Mouse (Mus musculus) heart, adult 2 months (tissue): ENCODE measurements around the gene Tnk1. TPM values are rescaled to one million over a fixed set of nuclear protein-coding genes. Genes with fewer than 3 reads are reported as not detected.

ENCODE experiments used
- DNase-seq, 2 experiments: peaks; one replicate each; pipeline ENCODE4 v3.0.0; 2021
- H3K27ac ChIP-seq: fragments of 200-600 bp; 2 replicates; pipeline ENCODE4 v1.8.1; 2022
- H3K27me3 ChIP-seq: fragments of 200-500 bp; 2 replicates; pipeline ENCODE4 v1.6.1; 2012; ENCODE audit warnings: mild to moderate bottlenecking, low read length, inconsistent platforms, mixed read lengths; ENCODE audit not compliant: control insufficient read depth, insufficient read depth
- H3K36me3 ChIP-seq: fragments of 200-500 bp; 2 replicates; pipeline ENCODE4 v1.6.1; 2012; ENCODE audit warnings: low read length, inconsistent platforms; ENCODE audit not compliant: control insufficient read depth, insufficient read depth
- H3K4me1 ChIP-seq: fragments of 200-500 bp; 2 replicates; pipeline ENCODE4 v1.6.1; 2011; ENCODE audit warnings: low read length; ENCODE audit not compliant: control insufficient read depth, insufficient read depth
- H3K4me3 ChIP-seq: fragments of 200-600 bp; 2 replicates; pipeline ENCODE4 v1.8.1; 2022
- H3K79me2 ChIP-seq: fragments of 200-500 bp; replicated peaks from 2 replicates; pipeline ENCODE4 v1.6.1; 2012; ENCODE audit warnings: mild to moderate bottlenecking, inconsistent platforms, low read length, moderate library complexity, mixed read lengths; ENCODE audit not compliant: control insufficient read depth, insufficient read depth
- H3K9ac ChIP-seq: fragments of 200-500 bp; 2 replicates; pipeline ENCODE4 v1.6.1; 2012; ENCODE audit warnings: low read depth, mild to moderate bottlenecking, control low read depth, inconsistent platforms, low read length, mixed read lengths
- CTCF ChIP-seq: fragments of 200-600 bp; IDR thresholded peaks from 2 replicates; pipeline ENCODE4 v1.8.1; 2022; ENCODE audit warnings: antibody characterized with exemption, mild to moderate bottlenecking, moderate library complexity
- EP300 ChIP-seq: fragments of 200-500 bp; IDR thresholded peaks from 2 replicates; pipeline ENCODE4 v1.6.1; 2011; ENCODE audit warnings: low read depth, low read length, control low read depth; ENCODE audit not compliant: insufficient read depth
- POLR2A ChIP-seq: fragments of 200-500 bp; IDR thresholded peaks from 2 replicates; pipeline ENCODE4 v1.6.1; 2011; ENCODE audit warnings: mild to moderate bottlenecking, low read depth, low read length, control low read depth; ENCODE audit not compliant: insufficient read depth
- WGBS: fragments of 180-500 bp; shearing (Covaris S2); methylation state at CpG from one replicate; pipeline ENCODE4 v1.1.7; 2018; 5-methylcytosine and 5-hydroxymethylcytosine counted together
- intact Hi-C: fragments of 180-260 bp; cut with DNase I; formaldehyde crosslinking; loops from one replicate; pipeline ENCODE4 v1.15.1; 2025
- microRNA-seq, 2 experiments: library from miRNA; unstranded; fragments of <30 nt; microRNA quantifications; one replicate each; pipeline ENCODE4 v1.2.0; 2021
- polyA plus RNA-seq: library from polyadenylated mRNA; depleted of rRNA; stranded (reverse); fragments of >200 nt; gene quantifications from 2 replicates; pipeline ENCODE4 v1.2.3, GENCODE M21; 2012; rRNA removed
- total RNA-seq, 2 experiments: library from RNA; stranded (reverse); gene quantifications; 2 replicates each; pipeline ENCODE4 v1.2.3; 2021

Gene Tnk1
- total and polyA plus RNA-seq, 3 experiments: 0.68 TPM; not detected in 2

GRCm38 (mm10) chr11:69803786-69804651 is 54.5 kb downstream of the Tnk1 start:
- intact Hi-C loops: loop anchor here (2.0 kb wide), 4 partner anchors 33 to 73 kb away; partner anchors contain the start of genes Nlgn2 and Polr2a
- Histone ChIP-seq H3K27me3 (no peaks in the 10 kb centered on the region), H3K4me1 (peaks cover 4% of the 10 kb centered on the region; the same call in 1 of the 2 replicates), H3K79me2 (no peaks in the 10 kb centered on the region), H3K9ac (peak overlapping the region; percentile 69), H3K27ac (peak overlapping the region; percentile 73), H3K36me3 (no peaks in the 10 kb centered on the region), H3K4me3 (peak overlapping the region; percentile 68)
- TF ChIP-seq CTCF: peak; percentile 94
- no peak for TF ChIP-seq POLR2A
- peak; percentile 19; the same call in 1 of the 2 replicates for TF ChIP-seq EP300
- peak; percentile 85 to 88 for DNase-seq
- WGBS: 1% methylated on average over 60 of the region's 60 CpGs

- H3K36me3 ChIP-seq: no peaks in the 10 kb centered on the region
- H3K4me1 ChIP-seq: peaks cover 4% of the 10 kb centered on the region; the same call in 1 of the 2 replicates
- no peaks in the 10 kb centered on the region for H3K79me2 ChIP-seq
- peak overlapping the region; percentile 73 for H3K27ac ChIP-seq
- peak overlapping the region; percentile 68 for H3K4me3 ChIP-seq
- DNase-seq: no peak
- H3K9ac ChIP-seq: peak overlapping the region; percentile 62
- no peak for TF ChIP-seq EP300
- TF ChIP-seq CTCF: no peak
- TF ChIP-seq POLR2A: no peak
- 5% methylated on average over 12 of the region's 12 CpGs for WGBS
- no peaks in the 10 kb centered on the region for H3K27me3 ChIP-seq
- intact Hi-C loops: loop anchor here (2.0 kb wide), 4 partner anchors 33 to 73 kb away; partner anchors contain the start of genes Nlgn2 and Polr2a
These were observed 55.2 kb downstream of the Tnk1 start for GRCm38 (mm10) chr11:69803328-69803727.

GRCm38 (mm10) chr11:69802648-69803105 is 55.9 kb downstream of the Tnk1 start:
- TF ChIP-seq POLR2A: peak; percentile 79
- no peak for TF ChIP-seq EP300
- Histone ChIP-seq H3K4me3 (peak overlapping the region; percentile 68), H3K9ac (peak overlapping the region; percentile 74), H3K27ac (peak overlapping the region; percentile 73), H3K79me2 (no peaks in the 10 kb centered on the region), H3K36me3 (no peaks in the 10 kb centered on the region), H3K4me1 (peaks cover 4% of the 10 kb centered on the region; the same call in 1 of the 2 replicates), H3K27me3 (no peaks in the 10 kb centered on the region)
- intact Hi-C loops: loop anchor here (2.0 kb wide), 4 partner anchors 34 to 74 kb away; partner anchors contain the start of genes Nlgn2 and Polr2a
- DNase-seq: peak; percentile 92 to 95
- under 1% methylated on average over 33 of the region's 33 CpGs for WGBS

GRCm38 (mm10) chr11:69801379-69801977 is 57.1 kb downstream of the Tnk1 start, which contains the start of gene Fgf11:
Gene Fgf11 (minus strand): TSS chr11:69801857.
- Histone ChIP-seq H3K79me2 (no peaks in the 10 kb centered on the region), H3K4me3 (peak within 1 kb of the TSS; percentile 68), H3K36me3 (no peaks in the 10 kb centered on the region), H3K27me3 (no peaks in the 10 kb centered on the region), H3K9ac (peak within 1 kb of the TSS; percentile 74), H3K4me1 (peaks cover 4% of the 10 kb centered on the region; the same call in 1 of the 2 replicates), H3K27ac (peak within 1 kb of the TSS; percentile 73)
- intact Hi-C loops: no loop called here
- TF ChIP-seq POLR2A (no peak), CTCF (no peak), EP300 (no peak)
- WGBS: 4% methylated on average over 33 of the region's 33 CpGs
- no peak for DNase-seq

Small RNA genes lying within 50 kb of the gene (microRNA-seq; reads per million reads assigned to microRNA genes)
- 0 to 0.56 reads per million in 2 experiments for gene Mir6924

Other genes starting within 250 kb of the Tnk1 start
Only the 30 nearest of the 42 such genes appear.
- 1 to 10 TPM; 2.8 to 3.2 TPM for gene Tnfsfm13, start 162.6 kb downstream of the Tnk1 start, total RNA-seq
- gene Tnfsfm13, start 162.6 kb downstream of the Tnk1 start, polyA plus RNA-seq: 3.7 and 4.7 TPM in 2 replicates
- 10 to 100 TPM; 25.3 to 30.4 TPM for gene Polr2a, start 100.1 kb downstream of the Tnk1 start, total RNA-seq
- 15.6 and 20.2 TPM in 2 replicates for gene Polr2a, start 100.1 kb downstream of the Tnk1 start, polyA plus RNA-seq
- gene Slc35g3, start 96.8 kb downstream of the Tnk1 start, total RNA-seq: not detected
- 0.35 TPM in 1 of 2 replicates, not detected in the other for gene Slc35g3, start 96.8 kb downstream of the Tnk1 start, polyA plus RNA-seq
- gene Zbtb4, start 92.8 kb downstream of the Tnk1 start, total RNA-seq: 10 to 100 TPM; 42.9 to 47.9 TPM
- 19.8 and 25.4 TPM in 2 replicates for gene Zbtb4, start 92.8 kb downstream of the Tnk1 start, polyA plus RNA-seq
- gene Chrnb1, start 62.8 kb downstream of the Tnk1 start, total RNA-seq: 1 to 10 TPM; 4.1 TPM
- 10.3 and 16.4 TPM in 2 replicates for gene Chrnb1, start 62.8 kb downstream of the Tnk1 start, polyA plus RNA-seq
- gene Fgf11, start 56.9 kb downstream of the Tnk1 start, total RNA-seq: 1 to 10 TPM; 1.9 to 2.5 TPM
- gene Fgf11, start 56.9 kb downstream of the Tnk1 start, polyA plus RNA-seq: 3.3 and 4.3 TPM in 2 replicates
- under 1 TPM; 0.25 to 0.29 TPM for gene Tmem102, start 53.1 kb downstream of the Tnk1 start, total RNA-seq
- 0.44 and 0.47 TPM in 2 replicates for gene Tmem102, start 53.1 kb downstream of the Tnk1 start, polyA plus RNA-seq
- not detected for gene Gm39566, start 43.4 kb downstream of the Tnk1 start, total RNA-seq
- gene Gm39566, start 43.4 kb downstream of the Tnk1 start, polyA plus RNA-seq: 0.02 and 0.09 TPM in 2 replicates
- gene Spem2, start 40.3 kb downstream of the Tnk1 start, total RNA-seq: not detected
- 0.15 and 0.20 TPM in 2 replicates for gene Spem2, start 40.3 kb downstream of the Tnk1 start, polyA plus RNA-seq
- gene Spem1, start 36.5 kb downstream of the Tnk1 start, total RNA-seq: not detected
- gene Spem1, start 36.5 kb downstream of the Tnk1 start, polyA plus RNA-seq: 0.23 and 0.32 TPM in 2 replicates
- gene Nlgn2, start 20.9 kb downstream of the Tnk1 start, total RNA-seq: 1 to 10 TPM; 3.4 to 5.0 TPM
- gene Nlgn2, start 20.9 kb downstream of the Tnk1 start, polyA plus RNA-seq: 6.0 and 6.7 TPM in 2 replicates
- 100 to 1,000 TPM; 214 to 254 TPM for gene Tmem256, start 20.2 kb downstream of the Tnk1 start, total RNA-seq
- gene Tmem256, start 20.2 kb downstream of the Tnk1 start, polyA plus RNA-seq: 308 and 350 TPM in 2 replicates
- 10 to 100 TPM; 21.2 to 22.4 TPM for gene Plscr3, start 12.4 kb downstream of the Tnk1 start, total RNA-seq
- gene Plscr3, start 12.4 kb downstream of the Tnk1 start, polyA plus RNA-seq: 45.3 and 48.3 TPM in 2 replicates
- not detected for gene Tmem95, start 19.3 kb upstream of the Tnk1 start, total RNA-seq
- gene Tmem95, start 19.3 kb upstream of the Tnk1 start, polyA plus RNA-seq: not detected in 2 replicates
- 1 to 10 TPM; 2.3 to 2.6 TPM for gene Kctd11, start 22.7 kb upstream of the Tnk1 start, total RNA-seq
- 2.9 TPM in 2 replicates for gene Kctd11, start 22.7 kb upstream of the Tnk1 start, polyA plus RNA-seq
- gene Acap1, start 36.8 kb upstream of the Tnk1 start, total RNA-seq: 1 to 10 TPM in 1 of 2 experiments, under 1 TPM in 1; 0.65 to 1.1 TPM
- 1.7 and 3.3 TPM in 2 replicates for gene Acap1, start 36.8 kb upstream of the Tnk1 start, polyA plus RNA-seq
- under 1 TPM; 0.23 to 0.34 TPM for gene 2810408A11Rik, start 42.3 kb upstream of the Tnk1 start, total RNA-seq
- 0.15 and 0.41 TPM in 2 replicates for gene 2810408A11Rik, start 42.3 kb upstream of the Tnk1 start, polyA plus RNA-seq
- 10 to 100 TPM; 42.6 to 47.1 TPM for gene Neurl4, start 42.3 kb upstream of the Tnk1 start, total RNA-seq
- 31.5 and 54.1 TPM in 2 replicates for gene Neurl4, start 42.3 kb upstream of the Tnk1 start, polyA plus RNA-seq
- gene Gps2, start 55.2 kb upstream of the Tnk1 start, total RNA-seq: 10 to 100 TPM; 27.2 to 28.4 TPM
- 53.9 and 63.9 TPM in 2 replicates for gene Gps2, start 55.2 kb upstream of the Tnk1 start, polyA plus RNA-seq
- 100 to 1,000 TPM; 397 to 444 TPM for gene Eif5a, start 63.2 kb upstream of the Tnk1 start, total RNA-seq
- 360 and 540 TPM in 2 replicates for gene Eif5a, start 63.2 kb upstream of the Tnk1 start, polyA plus RNA-seq
- 10 to 100 TPM; 16.7 to 22.6 TPM for gene Ybx2, start 77.1 kb upstream of the Tnk1 start, total RNA-seq
- gene Ybx2, start 77.1 kb upstream of the Tnk1 start, polyA plus RNA-seq: 64.2 and 66.2 TPM in 2 replicates
- gene Slc2a4, start 89.5 kb upstream of the Tnk1 start, total RNA-seq: 100 to 1,000 TPM; 363 to 456 TPM
- 516 and 737 TPM in 2 replicates for gene Slc2a4, start 89.5 kb upstream of the Tnk1 start, polyA plus RNA-seq
- gene Cldn7, start 106.0 kb upstream of the Tnk1 start, total RNA-seq: not detected
- 0.50 and 3.5 TPM in 2 replicates for gene Cldn7, start 106.0 kb upstream of the Tnk1 start, polyA plus RNA-seq
- gene Ctdnep1, start 122.4 kb upstream of the Tnk1 start, total RNA-seq: 100 to 1,000 TPM; 143 to 144 TPM
- 138 and 190 TPM in 2 replicates for gene Ctdnep1, start 122.4 kb upstream of the Tnk1 start, polyA plus RNA-seq
- 10 to 100 TPM; 39.0 to 42.2 TPM for gene Elp5, start 123.8 kb upstream of the Tnk1 start, total RNA-seq
- gene Elp5, start 123.8 kb upstream of the Tnk1 start, polyA plus RNA-seq: 61.6 and 78.5 TPM in 2 replicates
- 100 to 1,000 TPM; 284 to 340 TPM for gene Gabarap, start 132.4 kb upstream of the Tnk1 start, total RNA-seq
- 469 and 750 TPM in 2 replicates for gene Gabarap, start 132.4 kb upstream of the Tnk1 start, polyA plus RNA-seq
- gene Phf23, start 137.0 kb upstream of the Tnk1 start, total RNA-seq: 10 to 100 TPM; 18.1 to 22.8 TPM
- gene Phf23, start 137.0 kb upstream of the Tnk1 start, polyA plus RNA-seq: 11.5 and 17.6 TPM in 2 replicates
- gene Dvl2, start 141.9 kb upstream of the Tnk1 start, total RNA-seq: 1 to 10 TPM; 4.1 to 4.9 TPM
- gene Dvl2, start 141.9 kb upstream of the Tnk1 start, polyA plus RNA-seq: 6.1 and 7.4 TPM in 2 replicates
- gene Acadvl, start 156.7 kb upstream of the Tnk1 start, total RNA-seq: 1,000 to 10,000 TPM; 1,139 to 1,355 TPM
- 701 and 889 TPM in 2 replicates for gene Acadvl, start 156.7 kb upstream of the Tnk1 start, polyA plus RNA-seq
- gene Dlg4, start 158.2 kb upstream of the Tnk1 start, total RNA-seq: 1 to 10 TPM; 5.2 to 5.7 TPM
- 6.9 and 9.8 TPM in 2 replicates for gene Dlg4, start 158.2 kb upstream of the Tnk1 start, polyA plus RNA-seq